Mouse (Mus musculus): ENCODE results near the gene Ece2. TPM values are rescaled to one million over a fixed set of nuclear protein-coding genes. Genes with fewer than 3 reads are reported as not detected.

Gene Ece2
- total and polyA plus RNA-seq, 3 experiments, result 0.16 TPM; not detected in 2

- Histone ChIP-seq H3K4me3 (ENCODE audit: low read depth, low read length) (peak within 1 kb of the TSS; percentile 79), H3K36me3 (replicated peaks) (peaks cover 65% of the 10 kb centered on the region), H3K9me3 (replicated peaks) (no peaks in the 10 kb centered on the region), H3K27me3 (ENCODE audit: insufficient read depth, low read length) (no peaks in the 10 kb centered on the region), H3K4me1 (ENCODE audit: insufficient read depth, low read depth, low read length) (peaks cover 76% of the 10 kb centered on the region)
- DNase-seq (ENCODE audit: low spot score) (peak; percentile 86), ATAC-seq (ENCODE audit: extremely low read depth, insufficient number of reproducible peaks, low FRiP score, poor library complexity, severe bottlenecking) (peak; percentile 93)
- TF ChIP-seq POLR2AphosphoS5 (IDR thresholded peaks at IDR 0.05; ENCODE audit: insufficient replicate concordance, low read depth, low read length) (peak; percentile 85), CTCF (IDR thresholded peaks at IDR 0.05; ENCODE audit: low read depth, low read length) (no peak), GATA1 (IDR thresholded peaks at IDR 0.05; ENCODE audit: borderline replicate concordance, low read length) (no peak), TAL1 (conservative IDR thresholded peaks at IDR 0.05; ENCODE audit: low read depth, low read length) (no peak), GATA2 (IDR thresholded peaks at IDR 0.05; ENCODE audit: borderline replicate concordance, low read depth, low read length) (no peak)
Observed at GRCm38 (mm10) chr16:20693111-20693701, 63.6 kb downstream of the Ece2 start, which contains the start of gene Fam131a. Gene Fam131a, plus strand, starts transcription at chr16:20693241.

- peaks cover 63% of the 10 kb centered on the region for H3K4me1 ChIP-seq (ENCODE audit: insufficient read depth, low read depth, low read length)
- no peak overlapping the region; the same call in 1 of the 2 replicates for H3K4me3 ChIP-seq (ENCODE audit: low read depth, low read length)
- ATAC-seq (ENCODE audit: extremely low read depth, insufficient number of reproducible peaks, low FRiP score, poor library complexity, severe bottlenecking) (no peak), DNase-seq (ENCODE audit: low spot score) (no peak)
- H3K27me3 ChIP-seq (ENCODE audit: insufficient read depth, low read length), result no peaks in the 10 kb centered on the region
- TF ChIP-seq CTCF (IDR thresholded peaks at IDR 0.05; ENCODE audit: low read depth, low read length) (no peak), GATA1 (IDR thresholded peaks at IDR 0.05; ENCODE audit: borderline replicate concordance, low read length) (no peak), GATA2 (IDR thresholded peaks at IDR 0.05; ENCODE audit: borderline replicate concordance, low read depth, low read length) (no peak), POLR2AphosphoS5 (IDR thresholded peaks at IDR 0.05; ENCODE audit: insufficient replicate concordance, low read depth, low read length) (no peak), TAL1 (conservative IDR thresholded peaks at IDR 0.05; ENCODE audit: low read depth, low read length) (no peak)
- H3K9me3 ChIP-seq (replicated peaks), result no peaks in the 10 kb centered on the region
- H3K36me3 ChIP-seq (replicated peaks), result peaks cover 64% of the 10 kb centered on the region
Observed at GRCm38 (mm10) chr16:20694781-20695180, 65.2 kb downstream of the Ece2 start.

GRCm38 (mm10) chr16:20695622-20696323 is 66.1 kb downstream of the Ece2 start:
- no peak for DNase-seq (ENCODE audit: low spot score)
- H3K4me3 ChIP-seq (ENCODE audit: low read depth, low read length), result no peak overlapping the region
- peaks cover 59% of the 10 kb centered on the region for H3K4me1 ChIP-seq (ENCODE audit: insufficient read depth, low read depth, low read length)
- peaks cover 63% of the 10 kb centered on the region for H3K36me3 ChIP-seq (replicated peaks)
- no peak for ATAC-seq (ENCODE audit: extremely low read depth, insufficient number of reproducible peaks, low FRiP score, poor library complexity, severe bottlenecking)
- no peaks in the 10 kb centered on the region for H3K27me3 ChIP-seq (ENCODE audit: insufficient read depth, low read length)
- TF ChIP-seq GATA1 (IDR thresholded peaks at IDR 0.05; ENCODE audit: borderline replicate concordance, low read length), result no peak
- no peak for TF ChIP-seq CTCF (IDR thresholded peaks at IDR 0.05; ENCODE audit: low read depth, low read length)
- no peak for TF ChIP-seq GATA2 (IDR thresholded peaks at IDR 0.05; ENCODE audit: borderline replicate concordance, low read depth, low read length)
- no peak for TF ChIP-seq POLR2AphosphoS5 (IDR thresholded peaks at IDR 0.05; ENCODE audit: insufficient replicate concordance, low read depth, low read length)
- TF ChIP-seq TAL1 (conservative IDR thresholded peaks at IDR 0.05; ENCODE audit: low read depth, low read length), result no peak
- H3K9me3 ChIP-seq (replicated peaks), result no peaks in the 10 kb centered on the region

Other genes with a start within 250 kb of the Ece2 start
- gene Abcc5, start 203.4 kb upstream of the Ece2 start, total RNA-seq (2014; fragmentation: Nextera tagmentation), result 59.5 and 76.4 TPM in 2 replicates
- gene Abcc5, start 203.4 kb upstream of the Ece2 start, total RNA-seq (2017), result 20.7 and 24.6 TPM in 2 replicates
- gene Abcc5, start 203.4 kb upstream of the Ece2 start, polyA plus RNA-seq (2012), result 3.2 and 3.6 TPM in 2 replicates
- gene Eif2b5, start 131.0 kb upstream of the Ece2 start, total RNA-seq (2014; fragmentation: Nextera tagmentation), result 40.5 and 43.6 TPM in 2 replicates
- 105 and 107 TPM in 2 replicates for gene Eif2b5, start 131.0 kb upstream of the Ece2 start, total RNA-seq (2017)
- 24.8 and 25.5 TPM in 2 replicates for gene Eif2b5, start 131.0 kb upstream of the Ece2 start, polyA plus RNA-seq (2012)
- gene Dvl3, start 112.8 kb upstream of the Ece2 start, total RNA-seq (2014; fragmentation: Nextera tagmentation), result 51.8 and 57.2 TPM in 2 replicates
- 2.8 and 3.0 TPM in 2 replicates for gene Dvl3, start 112.8 kb upstream of the Ece2 start, total RNA-seq (2017)
- gene Dvl3, start 112.8 kb upstream of the Ece2 start, polyA plus RNA-seq (2012), result 26.9 and 28.2 TPM in 2 replicates
- 302 and 342 TPM in 2 replicates for gene Ap2m1, start 94.3 kb upstream of the Ece2 start, total RNA-seq (2014; fragmentation: Nextera tagmentation)
- 173 and 186 TPM in 2 replicates for gene Ap2m1, start 94.3 kb upstream of the Ece2 start, total RNA-seq (2017)
- gene Ap2m1, start 94.3 kb upstream of the Ece2 start, polyA plus RNA-seq (2012), result 67.5 and 73.4 TPM in 2 replicates
- gene Abcf3, start 81.3 kb upstream of the Ece2 start, total RNA-seq (2014; fragmentation: Nextera tagmentation), result 34.6 and 35.1 TPM in 2 replicates
- 66.1 and 70.1 TPM in 2 replicates for gene Abcf3, start 81.3 kb upstream of the Ece2 start, total RNA-seq (2017)
- gene Abcf3, start 81.3 kb upstream of the Ece2 start, polyA plus RNA-seq (2012), result 21.1 and 22.1 TPM in 2 replicates
- gene Vwa5b2, start 40.4 kb upstream of the Ece2 start, total RNA-seq (2014; fragmentation: Nextera tagmentation), result not detected in 2 replicates
- 0.29 TPM in 1 of 2 replicates, not detected in the other for gene Vwa5b2, start 40.4 kb upstream of the Ece2 start, total RNA-seq (2017)
- 0.02 and 0.07 TPM in 2 replicates for gene Vwa5b2, start 40.4 kb upstream of the Ece2 start, polyA plus RNA-seq (2012)
- gene Eef1akmt4, start 18.2 kb upstream of the Ece2 start, total RNA-seq (2014; fragmentation: Nextera tagmentation), result 16.4 and 22.1 TPM in 2 replicates
- gene Eef1akmt4, start 18.2 kb upstream of the Ece2 start, total RNA-seq (2017), result 9.8 and 11.5 TPM in 2 replicates
- 6.0 and 8.7 TPM in 2 replicates for gene Eef1akmt4, start 18.2 kb upstream of the Ece2 start, polyA plus RNA-seq (2012)
- gene Gm49333, start 18.2 kb upstream of the Ece2 start, total RNA-seq (2014; fragmentation: Nextera tagmentation), result not detected in 2 replicates
- not detected in 2 replicates for gene Gm49333, start 18.2 kb upstream of the Ece2 start, total RNA-seq (2017)
- not detected in 2 replicates for gene Gm49333, start 18.2 kb upstream of the Ece2 start, polyA plus RNA-seq (2012)
- gene Alg3, start 18.1 kb upstream of the Ece2 start, total RNA-seq (2014; fragmentation: Nextera tagmentation), result 36.3 and 45.6 TPM in 2 replicates
- gene Alg3, start 18.1 kb upstream of the Ece2 start, total RNA-seq (2017), result 9.9 and 12.0 TPM in 2 replicates
- 5.5 and 12.8 TPM in 2 replicates for gene Alg3, start 18.1 kb upstream of the Ece2 start, polyA plus RNA-seq (2012)
- not detected in 2 replicates for gene Camk2n2, start 8.5 kb upstream of the Ece2 start, total RNA-seq (2014; fragmentation: Nextera tagmentation)
- gene Camk2n2, start 8.5 kb upstream of the Ece2 start, total RNA-seq (2017), result 0.22 and 0.58 TPM in 2 replicates
- gene Camk2n2, start 8.5 kb upstream of the Ece2 start, polyA plus RNA-seq (2012), result 1.1 and 1.2 TPM in 2 replicates
- 175 and 205 TPM in 2 replicates for gene Psmd2, start 21.8 kb downstream of the Ece2 start, total RNA-seq (2014; fragmentation: Nextera tagmentation)
- 246 and 273 TPM in 2 replicates for gene Psmd2, start 21.8 kb downstream of the Ece2 start, total RNA-seq (2017)
- gene Psmd2, start 21.8 kb downstream of the Ece2 start, polyA plus RNA-seq (2012), result 349 and 352 TPM in 2 replicates
- 325 and 411 TPM in 2 replicates for gene Eif4g1, start 38.5 kb downstream of the Ece2 start, total RNA-seq (2014; fragmentation: Nextera tagmentation)
- 257 and 270 TPM in 2 replicates for gene Eif4g1, start 38.5 kb downstream of the Ece2 start, total RNA-seq (2017)
- 957 and 1,213 TPM in 2 replicates for gene Eif4g1, start 38.5 kb downstream of the Ece2 start, polyA plus RNA-seq (2012)
- 3.1 and 3.9 TPM in 2 replicates for gene Fam131a, start 63.4 kb downstream of the Ece2 start, total RNA-seq (2014; fragmentation: Nextera tagmentation)
- 1.2 and 2.6 TPM in 2 replicates for gene Fam131a, start 63.4 kb downstream of the Ece2 start, total RNA-seq (2017)
- 9.5 and 10.1 TPM in 2 replicates for gene Fam131a, start 63.4 kb downstream of the Ece2 start, polyA plus RNA-seq (2012)
- 17.5 and 22.7 TPM in 2 replicates for gene Polr2h, start 87.8 kb downstream of the Ece2 start, total RNA-seq (2014; fragmentation: Nextera tagmentation)
- 95.7 and 97.6 TPM in 2 replicates for gene Polr2h, start 87.8 kb downstream of the Ece2 start, total RNA-seq (2017)
- 3.3 and 6.1 TPM in 2 replicates for gene Polr2h, start 87.8 kb downstream of the Ece2 start, polyA plus RNA-seq (2012)
- 25.8 and 26.7 TPM in 2 replicates for gene Clcn2, start 87.9 kb downstream of the Ece2 start, total RNA-seq (2014; fragmentation: Nextera tagmentation)
- gene Clcn2, start 87.9 kb downstream of the Ece2 start, total RNA-seq (2017), result 16.4 and 23.3 TPM in 2 replicates
- 32.6 and 55.5 TPM in 2 replicates for gene Clcn2, start 87.9 kb downstream of the Ece2 start, polyA plus RNA-seq (2012)
- not detected in 2 replicates for gene Chrd, start 103.3 kb downstream of the Ece2 start, total RNA-seq (2014; fragmentation: Nextera tagmentation)
- gene Chrd, start 103.3 kb downstream of the Ece2 start, total RNA-seq (2017), result 0.05 and 0.06 TPM in 2 replicates
- not detected in 2 replicates for gene Chrd, start 103.3 kb downstream of the Ece2 start, polyA plus RNA-seq (2012)
- not detected in 2 replicates for gene Thpo, start 104.7 kb downstream of the Ece2 start, total RNA-seq (2014; fragmentation: Nextera tagmentation)
- gene Thpo, start 104.7 kb downstream of the Ece2 start, total RNA-seq (2017), result not detected in 2 replicates
- not detected in 2 replicates for gene Thpo, start 104.7 kb downstream of the Ece2 start, polyA plus RNA-seq (2012)

Measured in G1E (cell line).